18 mouse cellular contexts compared by ENCODE assay signal in the genomic region with DNA sequence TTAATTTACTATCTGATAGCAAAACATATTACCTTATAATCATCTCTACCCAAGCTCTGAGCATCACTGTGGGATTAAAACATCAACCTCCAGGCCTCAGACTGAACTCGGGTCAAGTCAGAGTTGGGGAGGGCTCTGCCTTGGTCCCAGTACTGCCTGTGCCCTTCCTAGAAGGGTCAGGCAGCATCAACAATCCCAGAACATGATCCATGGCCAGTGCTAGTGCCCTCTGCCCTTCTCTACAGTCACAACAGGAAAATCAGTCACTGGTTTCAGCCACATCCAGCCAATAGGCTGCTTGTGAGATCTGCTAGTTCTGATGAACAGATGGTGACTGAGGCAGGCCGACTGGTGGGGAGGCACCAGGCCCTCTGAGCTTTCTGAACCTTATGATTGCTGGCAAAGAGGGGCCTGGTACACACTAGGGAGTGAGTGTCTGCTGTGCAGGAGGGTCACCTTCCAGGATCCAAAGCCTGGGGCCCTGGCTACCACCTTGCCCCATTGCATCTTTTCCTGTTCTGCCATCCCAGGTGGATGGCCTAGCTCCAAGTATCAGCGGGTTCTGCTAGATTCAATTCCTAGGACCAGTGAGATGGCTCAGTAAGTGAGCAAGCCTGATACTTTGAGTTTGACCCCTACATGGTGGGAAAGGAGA.
DNase-seq lines count a peak whose midpoint lies in the region; ATAC-seq lines count a peak whose summit lies in the region.
"Had no signal": no experiment of that assay in that cellular context is flagged by ENCODE, and none has a peak within 500 bp of the region (broad histone marks: within the 10 kb centered on the region; RNA-seq: fewer than 3 reads in every experiment).

No protein-coding gene starts in this region.

- H3K4me1 ChIP-seq in hindbrain, embryonic 16.5 days (ENCODE audit: control insufficient read depth, insufficient read depth, low read depth, low read length) = no peaks in the 10 kb centered on the region
- H3K4me1 ChIP-seq in hindbrain, embryonic 14.5 days (replicated peaks; ENCODE audit: control insufficient read depth, insufficient read depth, low read length) = no peaks in the 10 kb centered on the region
- H3K4me1 ChIP-seq in intestine, embryonic 15.5 days (replicated peaks) = no peaks in the 10 kb centered on the region
- H3K4me1 ChIP-seq: forebrain, embryonic 10.5 days; liver, embryonic 13.5 days; stomach, embryonic 15.5 days had no signal

- no peaks in the 10 kb centered on the region for H3K9me3 ChIP-seq in hindbrain, embryonic 16.5 days (ENCODE audit: control insufficient read depth, low read length)
- H3K9me3 ChIP-seq in hindbrain, embryonic 14.5 days (ENCODE audit: control insufficient read depth, low read length) = peaks cover 5% of the 10 kb centered on the region; the same call in 1 of the 2 replicates
- H3K9me3 ChIP-seq in intestine, embryonic 15.5 days = no peaks in the 10 kb centered on the region
- H3K9me3 ChIP-seq: liver, embryonic 13.5 days; stomach, embryonic 15.5 days had no signal

- H3K9ac ChIP-seq in hindbrain, embryonic 16.5 days (ENCODE audit: low read depth, low read length) = no peak overlapping the region
- H3K9ac ChIP-seq in hindbrain, embryonic 14.5 days = no peak overlapping the region
- no peak overlapping the region for H3K9ac ChIP-seq in intestine, embryonic 15.5 days
- H3K9ac ChIP-seq: liver, embryonic 13.5 days; stomach, embryonic 15.5 days had no signal

- WGBS in hindbrain, embryonic 16.5 days = 68% methylated on average over 3 of the region's 3 CpGs
- 78% methylated on average over 3 of the region's 3 CpGs for WGBS in hindbrain, embryonic 14.5 days
- WGBS in intestine, embryonic 15.5 days = 60% methylated on average over 3 of the region's 3 CpGs

- DNase-seq in hindbrain, embryonic 14.5 days (ENCODE audit: low spot score) = no peak
- peak; percentile 23 for DNase-seq in retina, postnatal 1 day
- DNase-seq in retina, embryonic 14.5 days (ENCODE audit: low spot score) = no peak
- peak; percentile 34 for DNase-seq in embryo, embryonic 9.5 days (ENCODE audit: extremely low spot score)
- DNase-seq in gastrocnemius, postnatal 4 days (ENCODE audit: low spot score in 2 of 2) = no peak
- no peak for DNase-seq in urinary bladder, postnatal 4 days (ENCODE audit: low spot score in 2 of 2)
- DNase-seq: heart, adult 18-20 months; heart, postnatal 10 days; layer of hippocampus, adult 9-11 months; liver, embryonic 13.5 days; lung, postnatal 36 days; midbrain, embryonic 14.5 days; thymus, postnatal 25 days had no signal

- ATAC-seq in hindbrain, embryonic 16.5 days = 0 out of 2 replicates have a peak, but pooled peaks have one; percentile 58
- no peak for ATAC-seq in hindbrain, embryonic 14.5 days (ENCODE audit: low FRiP score)
- ATAC-seq in intestine, embryonic 15.5 days = no peak
- ATAC-seq: inflammation-experienced regulatory T-cells, adult 6 months had no signal

- no peak overlapping the region for H3K4me3 ChIP-seq in hindbrain, embryonic 16.5 days (ENCODE audit: low read length)
- no peak overlapping the region for H3K4me3 ChIP-seq in hindbrain, embryonic 14.5 days (replicated peaks; ENCODE audit: low read length)
- no peak overlapping the region for H3K4me3 ChIP-seq in intestine, embryonic 15.5 days (replicated peaks)
- H3K4me3 ChIP-seq: forebrain, embryonic 10.5 days; liver, embryonic 13.5 days; stomach, embryonic 15.5 days had no signal

- no peaks in the 10 kb centered on the region for H3K27me3 ChIP-seq in hindbrain, embryonic 16.5 days (replicated peaks; ENCODE audit: control insufficient read depth, insufficient read depth, low read length)
- no peaks in the 10 kb centered on the region for H3K27me3 ChIP-seq in hindbrain, embryonic 14.5 days (ENCODE audit: control insufficient read depth, insufficient read depth, low read length)
- no peaks in the 10 kb centered on the region for H3K27me3 ChIP-seq in intestine, embryonic 15.5 days (replicated peaks)
- H3K27me3 ChIP-seq: liver, embryonic 13.5 days; stomach, embryonic 15.5 days had no signal

- H3K4me2 ChIP-seq in hindbrain, embryonic 16.5 days (ENCODE audit: low read length) = no peak overlapping the region
- no peak overlapping the region for H3K4me2 ChIP-seq in hindbrain, embryonic 14.5 days (replicated peaks)
- no peak overlapping the region for H3K4me2 ChIP-seq in intestine, embryonic 15.5 days (replicated peaks)
- H3K4me2 ChIP-seq: liver, embryonic 13.5 days; stomach, embryonic 15.5 days had no signal

- no peak overlapping the region for H3K27ac ChIP-seq in hindbrain, embryonic 16.5 days (ENCODE audit: low read depth, low read length)
- no peak overlapping the region for H3K27ac ChIP-seq in hindbrain, embryonic 14.5 days
- H3K27ac ChIP-seq in intestine, embryonic 15.5 days = no peak overlapping the region
- H3K27ac ChIP-seq: forebrain, embryonic 10.5 days; liver, embryonic 13.5 days; stomach, embryonic 15.5 days had no signal

- H3K36me3 ChIP-seq in hindbrain, embryonic 16.5 days (ENCODE audit: control insufficient read depth, insufficient read depth, low read length) = no peaks in the 10 kb centered on the region
- no peaks in the 10 kb centered on the region for H3K36me3 ChIP-seq in hindbrain, embryonic 14.5 days (replicated peaks; ENCODE audit: control insufficient read depth, insufficient read depth)
- no peaks in the 10 kb centered on the region for H3K36me3 ChIP-seq in intestine, embryonic 15.5 days
- H3K36me3 ChIP-seq: forebrain, embryonic 10.5 days; liver, embryonic 13.5 days; stomach, embryonic 15.5 days had no signal

Comparison
In these comparisons a context has a peak if more than half of its experiments do, and no peak if none do; other contexts are left out.
1. DNase-seq: peak in retina, postnatal 1 day (single experiment) and embryo, embryonic 9.5 days (single experiment); none in hindbrain, embryonic 14.5 days (single experiment), retina, embryonic 14.5 days (single experiment), gastrocnemius, postnatal 4 days (0 of 2) and urinary bladder, postnatal 4 days (0 of 2).